Mouse (Mus musculus) hindbrain, embryonic 10.5 days (tissue): Measurements from ENCODE around the gene Orm3. TPM values are rescaled to one million over a fixed set of nuclear protein-coding genes. Genes with fewer than 3 reads are reported as not detected.

Experiments
- DNase-seq: peaks from one replicate; pipeline ENCODE4 v3.0.0-alpha.2; 2017; ENCODE audit warnings: low spot score
- H3K27ac ChIP-seq: fragments of 300-500 bp; sonication (generic); 2 replicates; pipeline ENCODE4 v1.5.1; 2016; ENCODE audit warnings: mild to moderate bottlenecking, moderate library complexity
- H3K27me3 ChIP-seq: fragments of 300-500 bp; sonication (generic); 2 replicates; pipeline ENCODE4 v1.6.1; 2016; ENCODE audit warnings: mild to moderate bottlenecking; ENCODE audit not compliant: poor library complexity, insufficient read depth, severe bottlenecking
- H3K36me3 ChIP-seq: fragments of 300-500 bp; sonication (generic); 2 replicates; pipeline ENCODE4 v1.6.1; 2016; ENCODE audit warnings: mild to moderate bottlenecking, moderate library complexity
- H3K4me1 ChIP-seq: fragments of 300-500 bp; sonication (generic); replicated peaks from 2 replicates; pipeline ENCODE4 v1.6.1; 2016; ENCODE audit warnings: mild to moderate bottlenecking
- H3K4me3 ChIP-seq: fragments of 300-500 bp; sonication (generic); 2 replicates; pipeline ENCODE4 v1.5.1; 2016; ENCODE audit warnings: mild to moderate bottlenecking, moderate library complexity
- H3K9me3 ChIP-seq: fragments of 300-500 bp; sonication (generic); 2 replicates; pipeline ENCODE4 v1.6.1; 2016; ENCODE audit warnings: mild to moderate bottlenecking, moderate library complexity
- WGBS: fragments of 180-500 bp; shearing (Covaris S2); methylation state at CpG from one replicate; pipeline ENCODE4 v1.1.7; 2016; 5-methylcytosine and 5-hydroxymethylcytosine counted together
- polyA plus RNA-seq: library from polyadenylated mRNA; unstranded; fragments of >200 nt; fragmentation: Nextera tagmentation; extraction: Ambion mirVana; gene quantifications from 2 replicates; pipeline ENCODE4 v1.2.1, GENCODE M21; 2016

Gene Orm3
- polyA plus RNA-seq, 1 experiment from 2014 or later: not detected

DNA sequence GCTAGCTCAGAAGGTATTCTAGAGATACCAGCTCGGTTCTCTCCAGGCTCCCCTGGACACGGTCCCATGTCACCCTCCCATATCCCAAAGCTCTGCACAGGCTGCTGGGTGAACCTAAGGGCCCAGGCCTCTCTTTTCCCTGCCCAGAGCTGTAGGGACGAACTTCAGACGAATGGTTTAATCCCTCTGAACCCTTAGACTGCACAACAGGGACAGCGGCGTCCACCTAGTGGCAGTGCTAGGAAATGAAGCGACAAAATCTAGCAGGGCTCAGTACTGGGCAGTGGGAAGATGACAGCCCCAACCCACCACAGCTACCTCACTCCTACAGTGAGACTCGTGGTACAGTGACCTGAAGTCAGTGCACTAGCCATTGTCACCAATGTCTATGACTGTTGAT, 52.7 kb downstream of the Orm3 start:
- Histone ChIP-seq H3K36me3 (no peaks in the 10 kb centered on the region), H3K27me3 (no peaks in the 10 kb centered on the region), H3K27ac (0 out of 2 replicates have a peak overlapping the region, but pooled peaks have one; percentile 88), H3K4me1 (peaks cover 59% of the 10 kb centered on the region), H3K4me3 (peak overlapping the region; percentile 67; the same call in 1 of the 2 replicates), H3K9me3 (no peaks in the 10 kb centered on the region)
- DNase-seq: peak; percentile 76
- WGBS: 8% methylated on average over 8 of the region's 8 CpGs

Other genes with a start within 250 kb of the Orm3 start
- gene Ambp, start 201.4 kb upstream of the Orm3 start, polyA plus RNA-seq: not detected in 2 replicates
- 0.04 TPM in 1 of 2 replicates, not detected in the other for gene Kif12, start 184.0 kb upstream of the Orm3 start, polyA plus RNA-seq
- gene Col27a1, start 142.2 kb upstream of the Orm3 start, polyA plus RNA-seq: 2.4 and 3.3 TPM in 2 replicates
- not detected in 2 replicates for gene Orm1, start 11.6 kb upstream of the Orm3 start, polyA plus RNA-seq
- gene Orm2, start 6.3 kb downstream of the Orm3 start, polyA plus RNA-seq: not detected in 2 replicates
- 10.8 and 13.0 TPM in 2 replicates for gene Akna, start 47.2 kb downstream of the Orm3 start, polyA plus RNA-seq
- gene Whrn, start 139.8 kb downstream of the Orm3 start, polyA plus RNA-seq: 6.6 and 6.9 TPM in 2 replicates
- gene Atp6v1g1, start 188.6 kb downstream of the Orm3 start, polyA plus RNA-seq: 310 and 365 TPM in 2 replicates
- 7.6 and 10.2 TPM in 2 replicates for gene Tmem268, start 202.6 kb downstream of the Orm3 start, polyA plus RNA-seq
- gene Gm11213, start 249.1 kb downstream of the Orm3 start, polyA plus RNA-seq: not detected in 2 replicates